Mouse (Mus musculus): Measurements from ENCODE around the gene Gm39566. TPM values are rescaled to one million over a fixed set of nuclear protein-coding genes. Genes with fewer than 3 reads are reported as not detected.

The Gm39566 gene
- polyA plus RNA-seq, 1 experiment from 2014 or later: not detected

DNA sequence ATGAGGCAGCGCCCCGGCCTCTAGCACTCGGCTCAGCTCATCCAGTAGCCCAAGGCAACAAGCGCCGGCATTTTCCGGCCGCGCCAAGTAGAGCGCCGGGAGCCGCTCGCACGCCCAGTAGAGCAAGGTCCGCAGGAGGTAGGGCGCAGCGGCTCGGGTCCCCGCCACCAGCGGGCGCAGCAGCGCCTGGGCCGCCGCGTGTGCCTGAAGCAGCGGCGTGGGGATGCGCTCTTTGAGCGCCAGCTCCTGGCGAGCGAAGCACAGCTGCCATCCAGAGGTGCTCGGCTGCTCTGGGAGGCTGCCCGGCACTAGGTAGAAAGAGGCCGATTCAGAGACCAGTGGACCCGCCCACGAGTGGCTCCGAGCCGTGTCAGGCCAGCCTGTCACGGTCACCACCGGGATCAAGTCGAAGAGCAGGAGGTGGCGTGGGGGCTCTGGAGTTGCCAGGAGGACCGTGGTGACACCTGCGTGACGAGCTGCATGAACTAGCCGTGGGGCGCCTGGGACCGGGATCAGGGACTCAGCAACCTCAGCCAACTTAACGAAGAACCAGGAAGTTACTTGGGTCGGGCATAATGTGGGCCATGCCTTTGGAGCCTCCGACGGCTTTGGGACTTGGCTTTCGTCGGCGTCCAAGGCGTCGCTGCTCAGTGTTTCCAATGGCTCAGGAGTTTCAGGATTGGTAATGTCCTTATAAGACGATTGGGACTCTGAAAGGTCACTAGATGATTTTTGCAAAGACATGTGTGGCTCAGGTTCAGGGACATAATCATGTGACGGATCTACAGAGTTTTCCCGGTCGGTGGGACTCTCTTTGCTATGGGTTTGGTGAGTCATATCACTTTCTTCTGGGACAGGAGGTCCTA lies 11.1 kb downstream of the Gm39566 start:
- Histone ChIP-seq H3K4me1 (peaks cover 50% of the 10 kb centered on the region), H3K36me3 (no peaks in the 10 kb centered on the region), H3K9me3 (no peaks in the 10 kb centered on the region), H3K9ac (peak overlapping the region; percentile 52), H3K27me3 (peaks cover 56% of the 10 kb centered on the region), H3K27ac (no peak overlapping the region), H3K4me3 (peak overlapping the region; percentile 42), H3K4me2 (replicated peaks) (peak overlapping the region; percentile 90)
- ATAC-seq (ENCODE audit: insufficient number of reproducible peaks, insufficient read depth, low FRiP score, low TSS enrichment): peak; percentile 22; the same call in 1 of the 2 replicates
- 1% methylated on average over 60 of the region's 60 CpGs for WGBS

- Histone ChIP-seq H3K27ac (no peak overlapping the region), H3K4me1 (peaks cover 50% of the 10 kb centered on the region), H3K36me3 (no peaks in the 10 kb centered on the region), H3K27me3 (peaks cover 62% of the 10 kb centered on the region), H3K4me2 (replicated peaks) (peak overlapping the region; percentile 90), H3K4me3 (peak overlapping the region; percentile 42), H3K9me3 (no peaks in the 10 kb centered on the region), H3K9ac (peak overlapping the region; percentile 52)
- no peak for ATAC-seq (ENCODE audit: insufficient number of reproducible peaks, insufficient read depth, low FRiP score, low TSS enrichment)
- WGBS: under 1% methylated on average over 12 of the region's 12 CpGs
Observed at GRCm38 (mm10) chr11:69803328-69803727, 11.8 kb downstream of the Gm39566 start.

DNA sequence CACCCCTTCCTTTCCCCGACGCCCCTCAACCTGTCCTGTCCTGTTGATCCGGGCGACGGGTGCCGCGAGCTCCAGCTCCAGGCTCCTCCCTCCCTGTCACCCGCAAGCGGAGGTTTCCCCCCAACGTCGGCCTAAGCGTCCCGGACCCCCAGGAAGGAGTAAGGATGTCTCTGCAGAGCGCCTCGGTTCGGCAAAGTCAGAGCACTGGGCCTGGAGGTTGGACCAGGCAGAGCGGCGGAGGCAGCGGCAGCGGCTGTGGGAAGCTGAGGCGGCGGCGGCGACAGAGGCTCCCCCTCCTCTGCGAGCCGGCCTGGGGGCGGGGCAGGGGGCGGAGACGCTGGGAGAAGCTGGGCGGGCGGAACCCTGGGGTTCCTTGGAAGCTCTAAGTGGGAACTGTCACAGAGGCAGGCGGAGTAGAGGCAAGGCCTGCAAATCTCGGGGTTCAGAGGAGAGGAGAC lies 12.4 kb downstream of the Gm39566 start:
- WGBS: 1% methylated on average over 33 of the region's 33 CpGs
- no peak for ATAC-seq (ENCODE audit: insufficient number of reproducible peaks, insufficient read depth, low FRiP score, low TSS enrichment)
- Histone ChIP-seq H3K36me3 (no peaks in the 10 kb centered on the region), H3K27ac (no peak overlapping the region), H3K9me3 (no peaks in the 10 kb centered on the region), H3K4me3 (peak overlapping the region; percentile 57), H3K27me3 (peaks cover 68% of the 10 kb centered on the region), H3K9ac (peak overlapping the region; percentile 62), H3K4me1 (peaks cover 50% of the 10 kb centered on the region), H3K4me2 (replicated peaks) (peak overlapping the region; percentile 90)

- no peak for ATAC-seq (ENCODE audit: insufficient number of reproducible peaks, insufficient read depth, low FRiP score, low TSS enrichment)
- Histone ChIP-seq H3K27me3 (peaks cover 78% of the 10 kb centered on the region), H3K4me1 (peaks cover 50% of the 10 kb centered on the region), H3K27ac (peak within 1 kb of the TSS; percentile 83), H3K4me3 (peak within 1 kb of the TSS; percentile 57), H3K9ac (peak within 1 kb of the TSS; percentile 68), H3K4me2 (replicated peaks) (peak within 1 kb of the TSS; percentile 90), H3K9me3 (no peaks in the 10 kb centered on the region), H3K36me3 (no peaks in the 10 kb centered on the region)
- under 1% methylated on average over 33 of the region's 33 CpGs for WGBS
Observed at GRCm38 (mm10) chr11:69801379-69801977, 13.6 kb downstream of the Gm39566 start, which contains the start of gene Fgf11. Gene Fgf11 (minus strand): TSS chr11:69801857.

- under 1% methylated on average over 36 of the region's 36 CpGs for WGBS
- ATAC-seq (ENCODE audit: insufficient number of reproducible peaks, insufficient read depth, low FRiP score, low TSS enrichment): peak; percentile 74
- Histone ChIP-seq H3K4me2 (replicated peaks) (peak overlapping the region; percentile 90), H3K9ac (peak overlapping the region; percentile 68), H3K4me1 (peaks cover 54% of the 10 kb centered on the region), H3K9me3 (no peaks in the 10 kb centered on the region), H3K27me3 (peaks cover 77% of the 10 kb centered on the region), H3K27ac (peak overlapping the region; percentile 83), H3K4me3 (peak overlapping the region; percentile 57), H3K36me3 (no peaks in the 10 kb centered on the region)
Observed at GRCm38 (mm10) chr11:69800392-69801197, 14.5 kb downstream of the Gm39566 start.

- ATAC-seq (ENCODE audit: insufficient number of reproducible peaks, insufficient read depth, low FRiP score, low TSS enrichment): 0 out of 2 replicates have a peak, but pooled peaks have one; percentile 23
- Histone ChIP-seq H3K27me3 (peaks cover 72% of the 10 kb centered on the region), H3K9me3 (no peaks in the 10 kb centered on the region), H3K4me3 (peak overlapping the region; percentile 57), H3K4me2 (replicated peaks) (peak overlapping the region; percentile 90), H3K9ac (peak overlapping the region; percentile 68), H3K36me3 (no peaks in the 10 kb centered on the region), H3K4me1 (peaks cover 55% of the 10 kb centered on the region), H3K27ac (peak overlapping the region; percentile 83)
- WGBS: 0% methylated on average over 11 of the region's 11 CpGs
Observed at GRCm38 (mm10) chr11:69800138-69800391, 15.0 kb downstream of the Gm39566 start.

DNA sequence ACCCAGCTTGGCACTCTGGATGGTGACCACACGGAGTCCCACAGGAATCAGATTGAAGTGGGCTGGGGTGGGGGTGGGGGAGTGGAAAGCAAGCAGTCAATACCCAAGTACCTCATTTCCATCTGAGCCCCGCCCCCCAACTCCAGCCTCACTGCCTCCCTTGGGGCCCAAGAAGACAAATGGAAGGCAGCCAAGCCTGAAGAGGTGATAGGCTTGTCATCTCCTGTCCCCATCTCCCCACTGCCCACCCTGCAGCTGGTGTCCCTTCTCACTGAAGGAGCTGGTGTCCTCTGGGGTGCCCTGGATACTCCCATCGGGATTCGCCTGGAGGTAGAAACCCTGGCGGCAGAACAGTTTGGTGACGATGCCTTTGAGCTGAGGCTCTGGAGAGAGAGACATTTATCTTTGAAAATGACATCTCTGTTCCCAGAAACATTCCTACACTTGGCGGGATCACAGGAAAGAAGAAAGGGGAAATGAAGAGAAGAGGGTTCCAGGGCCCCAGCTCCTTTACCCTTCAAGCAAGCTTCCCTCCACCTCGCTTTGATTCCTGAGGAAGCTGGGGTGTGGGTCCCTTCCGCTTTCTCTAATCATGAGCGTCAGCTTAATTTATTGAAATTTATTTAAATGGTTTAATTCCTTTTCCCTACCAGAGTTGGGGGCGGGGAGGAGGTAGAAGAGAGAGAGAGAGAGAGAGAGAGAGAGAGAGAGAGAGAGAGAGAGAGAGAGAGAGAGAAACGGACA lies 15.5 kb downstream of the Gm39566 start:
- H3K4me2 ChIP-seq (replicated peaks): peak overlapping the region; percentile 90
- H3K27me3 ChIP-seq: peaks cover 67% of the 10 kb centered on the region
- H3K27ac ChIP-seq: peak overlapping the region; percentile 83; the same call in 1 of the 2 replicates
- H3K36me3 ChIP-seq: no peaks in the 10 kb centered on the region
- no peaks in the 10 kb centered on the region for H3K9me3 ChIP-seq
- WGBS: 23% methylated on average over 11 of the region's 12 CpGs
- no peak for ATAC-seq (ENCODE audit: insufficient number of reproducible peaks, insufficient read depth, low FRiP score, low TSS enrichment)
- H3K4me1 ChIP-seq: peaks cover 50% of the 10 kb centered on the region
- H3K9ac ChIP-seq: no peak overlapping the region; the same call in 1 of the 2 replicates
- H3K4me3 ChIP-seq: peak overlapping the region; percentile 57

DNA sequence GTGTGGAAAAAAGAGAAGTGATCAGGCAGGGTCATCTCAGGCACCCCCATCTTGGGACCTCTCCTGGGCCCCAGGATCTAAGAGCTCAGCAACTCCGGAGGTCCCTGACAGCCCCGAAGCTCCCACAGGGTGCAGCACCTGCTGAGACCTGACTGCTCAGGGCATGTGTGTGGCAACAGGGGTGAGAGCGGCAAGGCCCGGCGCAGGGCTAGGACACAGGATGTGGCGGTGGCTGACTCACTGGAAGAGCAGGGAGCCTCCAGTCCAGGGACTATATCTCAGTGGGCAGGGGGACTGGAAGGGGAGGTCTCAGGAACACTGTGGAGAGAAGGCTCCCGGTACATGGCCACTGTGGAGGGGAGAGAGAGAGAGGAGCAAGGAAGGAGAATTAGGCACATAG lies 17.2 kb downstream of the Gm39566 start:
- Histone ChIP-seq H3K9ac (no peak overlapping the region), H3K27me3 (peaks cover 60% of the 10 kb centered on the region), H3K36me3 (no peaks in the 10 kb centered on the region), H3K4me3 (no peak overlapping the region), H3K4me1 (peaks cover 34% of the 10 kb centered on the region), H3K4me2 (replicated peaks) (no peak overlapping the region), H3K27ac (no peak overlapping the region), H3K9me3 (no peaks in the 10 kb centered on the region)
- WGBS: 68% methylated on average over 7 of the region's 7 CpGs
- ATAC-seq (ENCODE audit: insufficient number of reproducible peaks, insufficient read depth, low FRiP score, low TSS enrichment): no peak

GRCm38 (mm10) chr11:69795983-69796435 lies 19.1 kb downstream of the Gm39566 start:
- ATAC-seq (ENCODE audit: insufficient number of reproducible peaks, insufficient read depth, low FRiP score, low TSS enrichment): no peak
- Histone ChIP-seq H3K9ac (peak overlapping the region; percentile 48), H3K27ac (no peak overlapping the region), H3K4me2 (replicated peaks) (peak overlapping the region; percentile 87), H3K27me3 (peaks cover 41% of the 10 kb centered on the region), H3K4me1 (peaks cover 19% of the 10 kb centered on the region), H3K4me3 (peak overlapping the region; percentile 43), H3K36me3 (no peaks in the 10 kb centered on the region), H3K9me3 (no peaks in the 10 kb centered on the region)
- 3% methylated on average over 13 of the region's 13 CpGs for WGBS

- H3K4me2 ChIP-seq (replicated peaks): peak within 1 kb of the TSS; percentile 87
- peak; percentile 92 for ATAC-seq (ENCODE audit: insufficient number of reproducible peaks, insufficient read depth, low FRiP score, low TSS enrichment)
- peak within 1 kb of the TSS; percentile 43 for H3K4me3 ChIP-seq
- peaks cover 41% of the 10 kb centered on the region for H3K27me3 ChIP-seq
- whole genome bisulfite sequencing: 2% methylated on average over 52 of the region's 52 CpGs
- peak within 1 kb of the TSS; percentile 48 for H3K9ac ChIP-seq
- no peaks in the 10 kb centered on the region for H3K36me3 ChIP-seq
- peaks cover 16% of the 10 kb centered on the region for H3K4me1 ChIP-seq
- peak within 1 kb of the TSS; percentile 38; the same call in 1 of the 2 replicates for H3K27ac ChIP-seq
- H3K9me3 ChIP-seq: no peaks in the 10 kb centered on the region
Observed at GRCm38 (mm10) chr11:69795168-69795982, 19.7 kb downstream of the Gm39566 start, which contains the start of gene Chrnb1. Gene Chrnb1 (minus strand): TSS chr11:69795943.

Data from embryonic facial prominence, embryonic 12.5 days (tissue).